Mouse (Mus musculus) cortical plate, adult 2 months (tissue): ENCODE results near the gene Brinp2.

ENCODE experiments used
- CTCF ChIP-seq: fragments of 200-500 bp; IDR thresholded peaks from 2 replicates; pipeline ENCODE4 v1.5.1; 2011; ENCODE audit warnings: mild to moderate bottlenecking, control low read depth, low read length; ENCODE audit not compliant: insufficient read depth; ENCODE audit errors: extremely low read depth
- POLR2A ChIP-seq: fragments of 200-500 bp; IDR thresholded peaks from 2 replicates; pipeline ENCODE4 v1.6.1; 2011; ENCODE audit warnings: mild to moderate bottlenecking, low read length, control low read depth; ENCODE audit not compliant: insufficient read depth; ENCODE audit errors: extremely low read depth

GRCm38 (mm10) chr1:158220148-158220547 is 136.0 kb downstream of the Brinp2 start:
- no peak for TF ChIP-seq CTCF
- no peak for TF ChIP-seq POLR2A
